Mouse (Mus musculus): ENCODE measurements around the gene Fgf7. TPM values are rescaled to one million over a fixed set of nuclear protein-coding genes. Genes with fewer than 3 reads are reported as not detected.

Gene Fgf7
- total and polyA plus RNA-seq, 2 experiments from 2014 or later = 0.41 to 3.3 TPM

- DNase-seq (ENCODE audit: low spot score) (no peak), ATAC-seq (ENCODE audit: low FRiP score) (no peak)
- Histone ChIP-seq H3K4me2 (ENCODE audit: low read depth, low read length, poor library complexity, severe bottlenecking) (no peak overlapping the region), H3K9ac (replicated peaks; ENCODE audit: low read length, poor library complexity, severe bottlenecking) (no peak overlapping the region), H3K4me1 (ENCODE audit: insufficient read depth, low read length) (no peaks in the 10 kb centered on the region), H3K4me3 (ENCODE audit: low read depth, low read length) (no peak overlapping the region), H3K36me3 (ENCODE audit: insufficient read depth, low read length) (no peaks in the 10 kb centered on the region), H3K27ac (ENCODE audit: low read depth, low read length) (no peak overlapping the region), H3K9me3 (ENCODE audit: low read length) (no peaks in the 10 kb centered on the region), H3K27me3 (ENCODE audit: insufficient read depth, low read length) (no peaks in the 10 kb centered on the region)
- no peak for TF ChIP-seq CTCF (IDR thresholded peaks at IDR 0.05)
- 69% methylated on average over 8 of the region's 8 CpGs for WGBS
Observed at GRCm38 (mm10) chr2:126031186-126031900, 3.1 kb upstream of the Fgf7 start.

DNA sequence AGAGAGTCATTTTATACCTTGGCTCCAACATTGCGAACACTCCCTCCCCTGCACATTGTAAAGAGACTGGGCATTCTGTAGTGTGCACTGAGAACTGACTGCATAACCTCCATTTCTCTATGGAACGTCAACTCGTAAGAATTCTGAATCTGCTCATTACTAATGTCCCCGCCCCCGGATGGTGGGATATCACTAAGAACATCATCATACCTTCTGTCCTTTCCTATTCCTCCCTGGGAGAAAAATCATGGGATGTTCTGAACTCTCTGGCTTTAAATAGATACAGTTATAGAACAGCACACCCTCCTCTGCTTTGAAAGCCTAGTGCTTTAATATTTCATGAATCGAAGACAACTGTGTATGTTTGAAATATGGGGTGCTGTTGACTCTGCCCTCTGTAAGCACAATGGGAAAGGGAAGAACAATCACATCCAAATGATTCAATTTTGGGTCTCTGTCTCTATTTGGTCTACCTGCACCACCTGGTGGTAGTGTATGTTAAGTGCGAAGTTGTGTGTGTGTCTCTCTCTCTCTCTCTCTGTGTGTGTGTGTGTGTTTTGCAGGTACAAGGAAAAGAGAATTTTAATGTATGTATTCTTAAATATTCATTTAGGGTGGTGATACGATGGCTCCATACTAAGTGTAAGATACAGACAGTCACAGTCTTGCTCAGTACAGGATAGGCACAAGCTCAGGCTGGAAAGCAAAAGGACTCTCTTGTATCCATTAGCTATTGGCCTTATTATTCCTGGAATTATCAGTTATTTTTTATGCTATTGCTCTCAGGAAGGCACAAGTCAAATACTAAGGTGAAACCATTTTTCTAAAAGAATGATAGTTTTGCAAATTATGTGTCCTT is 1.1 kb upstream of the Fgf7 start:
- Histone ChIP-seq H3K9ac (replicated peaks; ENCODE audit: low read length, poor library complexity, severe bottlenecking) (no peak overlapping the region), H3K27ac (ENCODE audit: low read depth, low read length) (no peak overlapping the region), H3K9me3 (ENCODE audit: low read length) (no peaks in the 10 kb centered on the region), H3K36me3 (ENCODE audit: insufficient read depth, low read length) (no peaks in the 10 kb centered on the region), H3K4me2 (ENCODE audit: low read depth, low read length, poor library complexity, severe bottlenecking) (no peak overlapping the region), H3K4me3 (ENCODE audit: low read depth, low read length) (no peak overlapping the region), H3K4me1 (ENCODE audit: insufficient read depth, low read length) (no peaks in the 10 kb centered on the region), H3K27me3 (ENCODE audit: insufficient read depth, low read length) (no peaks in the 10 kb centered on the region)
- TF ChIP-seq CTCF (IDR thresholded peaks at IDR 0.05) = peak; percentile 82
- 75% methylated on average over 8 of the region's 8 CpGs for WGBS
- ATAC-seq (ENCODE audit: low FRiP score) (peak; percentile 62; the same call in 1 of the 2 replicates), DNase-seq (ENCODE audit: low spot score) (peak; percentile 49)

GRCm38 (mm10) chr2:126035013-126035770 is 734 bp downstream of the Fgf7 start:
- H3K27ac ChIP-seq (ENCODE audit: low read depth, low read length) = no peak overlapping the region
- 79% methylated on average over 15 of the region's 15 CpGs for WGBS
- no peaks in the 10 kb centered on the region for H3K4me1 ChIP-seq (ENCODE audit: insufficient read depth, low read length)
- H3K27me3 ChIP-seq (ENCODE audit: insufficient read depth, low read length) = no peaks in the 10 kb centered on the region
- no peak overlapping the region for H3K4me3 ChIP-seq (ENCODE audit: low read depth, low read length)
- no peaks in the 10 kb centered on the region for H3K36me3 ChIP-seq (ENCODE audit: insufficient read depth, low read length)
- no peak for ATAC-seq (ENCODE audit: low FRiP score)
- DNase-seq (ENCODE audit: low spot score) = no peak
- H3K9ac ChIP-seq (replicated peaks; ENCODE audit: low read length, poor library complexity, severe bottlenecking) = no peak overlapping the region
- H3K9me3 ChIP-seq (ENCODE audit: low read length) = no peaks in the 10 kb centered on the region
- TF ChIP-seq CTCF (IDR thresholded peaks at IDR 0.05) = no peak
- H3K4me2 ChIP-seq (ENCODE audit: low read depth, low read length, poor library complexity, severe bottlenecking) = no peak overlapping the region

- ATAC-seq (ENCODE audit: low FRiP score) (no peak), DNase-seq (ENCODE audit: low spot score) (no peak)
- H3K27me3 ChIP-seq (ENCODE audit: insufficient read depth, low read length) = no peaks in the 10 kb centered on the region
- no peak overlapping the region for H3K4me2 ChIP-seq (ENCODE audit: low read depth, low read length, poor library complexity, severe bottlenecking)
- TF ChIP-seq CTCF (IDR thresholded peaks at IDR 0.05) = no peak
- WGBS = 89% methylated on average over 4 of the region's 4 CpGs
- H3K9ac ChIP-seq (replicated peaks; ENCODE audit: low read length, poor library complexity, severe bottlenecking) = no peak overlapping the region
- no peaks in the 10 kb centered on the region for H3K36me3 ChIP-seq (ENCODE audit: insufficient read depth, low read length)
- H3K27ac ChIP-seq (ENCODE audit: low read depth, low read length) = no peak overlapping the region
- H3K4me3 ChIP-seq (ENCODE audit: low read depth, low read length) = no peak overlapping the region
- no peaks in the 10 kb centered on the region for H3K9me3 ChIP-seq (ENCODE audit: low read length)
- no peaks in the 10 kb centered on the region for H3K4me1 ChIP-seq (ENCODE audit: insufficient read depth, low read length)
Observed at GRCm38 (mm10) chr2:126036121-126036520, 1.7 kb downstream of the Fgf7 start.

- Histone ChIP-seq H3K9me3 (ENCODE audit: low read length) (no peaks in the 10 kb centered on the region), H3K27me3 (ENCODE audit: insufficient read depth, low read length) (no peaks in the 10 kb centered on the region), H3K9ac (replicated peaks; ENCODE audit: low read length, poor library complexity, severe bottlenecking) (no peak overlapping the region), H3K4me3 (ENCODE audit: low read depth, low read length) (no peak overlapping the region), H3K27ac (ENCODE audit: low read depth, low read length) (no peak overlapping the region), H3K4me2 (ENCODE audit: low read depth, low read length, poor library complexity, severe bottlenecking) (no peak overlapping the region), H3K36me3 (ENCODE audit: insufficient read depth, low read length) (no peaks in the 10 kb centered on the region), H3K4me1 (ENCODE audit: insufficient read depth, low read length) (no peaks in the 10 kb centered on the region)
- ATAC-seq (ENCODE audit: low FRiP score) (no peak), DNase-seq (ENCODE audit: low spot score) (no peak)
- 69% methylated on average over 7 of the region's 7 CpGs for WGBS
- no peak for TF ChIP-seq CTCF (IDR thresholded peaks at IDR 0.05)
Observed at GRCm38 (mm10) chr2:126038221-126039000, 4.0 kb downstream of the Fgf7 start.

Measured in midbrain, postnatal 0 days (tissue).